Mouse (Mus musculus) heart, embryonic 16.5 days (tissue): ENCODE data around the gene Rpp25. TPM values are rescaled to one million over a fixed set of nuclear protein-coding genes. Genes with fewer than 3 reads are reported as not detected.

Source experiments
- ATAC-seq: fragments of 200-750 bp; cut with Nextera tagmentation; replicated peaks from 2 replicates; pipeline ENCODE4 v1.8.0; 2017; ENCODE audit warnings: moderate number of reproducible peaks; ENCODE audit not compliant: insufficient read depth, low FRiP score; ENCODE audit errors: extremely low read depth
- H3K27ac ChIP-seq: fragments of 300-500 bp; sonication (generic); 2 replicates; pipeline ENCODE4 v1.5.1; 2014; ENCODE audit warnings: mild to moderate bottlenecking, low read length, control low read depth, moderate library complexity
- H3K27me3 ChIP-seq: fragments of 300-500 bp; sonication (generic); 2 replicates; pipeline ENCODE4 v1.6.1; 2014; ENCODE audit warnings: low read length, mixed read lengths; ENCODE audit not compliant: control insufficient read depth, insufficient read depth
- H3K36me3 ChIP-seq: fragments of 300-500 bp; sonication (generic); 2 replicates; pipeline ENCODE4 v1.6.1; 2014; ENCODE audit not compliant: control insufficient read depth, insufficient read depth
- H3K4me1 ChIP-seq: fragments of 300-500 bp; sonication (generic); 2 replicates; pipeline ENCODE4 v1.6.1; 2014; ENCODE audit warnings: low read length, mixed read lengths; ENCODE audit not compliant: control insufficient read depth, insufficient read depth
- H3K4me2 ChIP-seq: fragments of 300-500 bp; sonication (generic); 2 replicates; pipeline ENCODE4 v1.6.1; 2014; ENCODE audit warnings: low read depth, mild to moderate bottlenecking, control low read depth, low read length
- H3K4me3 ChIP-seq: fragments of 300-500 bp; sonication (generic); 2 replicates; pipeline ENCODE4 v1.5.1; 2014; ENCODE audit warnings: mild to moderate bottlenecking, control low read depth, low read length
- H3K9ac ChIP-seq: fragments of 300-500 bp; sonication (generic); 2 replicates; pipeline ENCODE4 v1.6.1; 2014; ENCODE audit warnings: low read length, control low read depth
- H3K9me3 ChIP-seq: fragments of 300-500 bp; sonication (generic); replicated peaks from 2 replicates; pipeline ENCODE4 v1.6.1; 2016; ENCODE audit warnings: low read length; ENCODE audit not compliant: control insufficient read depth
- WGBS: fragments of 180-500 bp; shearing (Covaris S2); extraction: QIAGEN DNeasy Blood & Tissue Kit; methylation state at CpG from one replicate; pipeline ENCODE4 v1.1.7; 2014; 5-methylcytosine and 5-hydroxymethylcytosine counted together
- polyA plus RNA-seq: library from polyadenylated mRNA; unstranded; fragments of >200 nt; fragmentation: Nextera tagmentation; extraction: Ambion mirVana; gene quantifications from 2 replicates; pipeline ENCODE4 v1.2.1, GENCODE M21; 2015

Rpp25 gene
- polyA plus RNA-seq, 1 experiment from 2014 or later, result 15.9 TPM

GRCm38 (mm10) chr9:57524439-57524838 lies 20.6 kb downstream of the Rpp25 start:
- Histone ChIP-seq H3K4me2 (peak overlapping the region; percentile 40), H3K9me3 (no peaks in the 10 kb centered on the region), H3K27me3 (no peaks in the 10 kb centered on the region), H3K27ac (no peak overlapping the region), H3K36me3 (peaks cover 3% of the 10 kb centered on the region; the same call in 1 of the 2 replicates), H3K4me1 (peaks cover 32% of the 10 kb centered on the region), H3K4me3 (no peak overlapping the region), H3K9ac (peak overlapping the region; percentile 36; the same call in 1 of the 2 replicates)
- ATAC-seq, result no peak

- Histone ChIP-seq H3K9ac (no peak overlapping the region), H3K36me3 (peaks cover 9% of the 10 kb centered on the region)
- 59% methylated on average over 2 of the region's 2 CpGs for WGBS
Measured at GRCm38 (mm10) chr9:57525516-57525915, 21.7 kb downstream of the Rpp25 start.

GRCm38 (mm10) chr9:57526435-57526834 lies 22.6 kb downstream of the Rpp25 start:
- Histone ChIP-seq H3K4me3 (no peak overlapping the region), H3K9me3 (no peaks in the 10 kb centered on the region), H3K27me3 (no peaks in the 10 kb centered on the region), H3K27ac (no peak overlapping the region), H3K9ac (no peak overlapping the region), H3K4me2 (no peak overlapping the region), H3K4me1 (peaks cover 29% of the 10 kb centered on the region), H3K36me3 (peaks cover 15% of the 10 kb centered on the region)
- ATAC-seq, result no peak

More at GRCm38 (mm10) chr9:57525516-57525915, 21.7 kb downstream of the Rpp25 start:
- H3K4me1 ChIP-seq, result peaks cover 29% of the 10 kb centered on the region
- no peak for ATAC-seq
- H3K9me3 ChIP-seq, result no peaks in the 10 kb centered on the region
- H3K27ac ChIP-seq, result no peak overlapping the region
- H3K4me2 ChIP-seq, result 0 out of 2 replicates have a peak overlapping the region, but pooled peaks have one; percentile 5
- H3K27me3 ChIP-seq, result no peaks in the 10 kb centered on the region
- H3K4me3 ChIP-seq, result no peak overlapping the region

GRCm38 (mm10) chr9:57531946-57532345 lies 28.1 kb downstream of the Rpp25 start:
- Histone ChIP-seq H3K27me3 (no peaks in the 10 kb centered on the region), H3K27ac (no peak overlapping the region; the same call in 1 of the 2 replicates), H3K9ac (no peak overlapping the region), H3K36me3 (peaks cover 38% of the 10 kb centered on the region), H3K9me3 (no peaks in the 10 kb centered on the region), H3K4me3 (no peak overlapping the region), H3K4me1 (peaks cover 3% of the 10 kb centered on the region; the same call in 1 of the 2 replicates), H3K4me2 (no peak overlapping the region)
- no peak for ATAC-seq
- 57% methylated on average over 1 of the region's 1 CpGs for WGBS

GRCm38 (mm10) chr9:57536362-57536761 lies 32.5 kb downstream of the Rpp25 start:
- WGBS, result 81% methylated on average over 5 of the region's 5 CpGs
- Histone ChIP-seq H3K4me2 (peak overlapping the region; percentile 91; the same call in 1 of the 2 replicates), H3K27ac (no peak overlapping the region), H3K4me3 (no peak overlapping the region), H3K9ac (peak overlapping the region; percentile 96; the same call in 1 of the 2 replicates), H3K9me3 (no peaks in the 10 kb centered on the region), H3K36me3 (peaks cover 28% of the 10 kb centered on the region), H3K27me3 (no peaks in the 10 kb centered on the region), H3K4me1 (peaks cover 13% of the 10 kb centered on the region)
- ATAC-seq, result no peak

GRCm38 (mm10) chr9:57537044-57537727 lies 33.4 kb downstream of the Rpp25 start, which contains the start of gene Fam219b:
TSS of gene Fam219b (plus strand) at chr9:57537528.
- peak within 1 kb of the TSS; percentile 91 for H3K4me2 ChIP-seq
- H3K4me1 ChIP-seq, result peaks cover 13% of the 10 kb centered on the region
- H3K9ac ChIP-seq, result peak within 1 kb of the TSS; percentile 96
- no peaks in the 10 kb centered on the region for H3K9me3 ChIP-seq
- peak; percentile 87 for ATAC-seq
- peak within 1 kb of the TSS; percentile 86 for H3K27ac ChIP-seq
- H3K4me3 ChIP-seq, result peak within 1 kb of the TSS; percentile 94
- WGBS, result 2% methylated on average over 45 of the region's 45 CpGs
- no peaks in the 10 kb centered on the region for H3K27me3 ChIP-seq
- H3K36me3 ChIP-seq, result peaks cover 21% of the 10 kb centered on the region

GRCm38 (mm10) chr9:57537728-57538181 lies 33.9 kb downstream of the Rpp25 start:
- peak overlapping the region; percentile 86 for H3K27ac ChIP-seq
- under 1% methylated on average over 24 of the region's 24 CpGs for WGBS
- H3K9me3 ChIP-seq, result no peaks in the 10 kb centered on the region
- no peaks in the 10 kb centered on the region for H3K27me3 ChIP-seq
- H3K4me1 ChIP-seq, result peaks cover 13% of the 10 kb centered on the region
- H3K36me3 ChIP-seq, result peaks cover 17% of the 10 kb centered on the region
- H3K9ac ChIP-seq, result peak overlapping the region; percentile 96
- H3K4me2 ChIP-seq, result peak overlapping the region; percentile 91
- ATAC-seq, result peak; percentile 66
- H3K4me3 ChIP-seq, result peak overlapping the region; percentile 94

GRCm38 (mm10) chr9:57539550-57539949 lies 35.7 kb downstream of the Rpp25 start:
- no peak for ATAC-seq
- Histone ChIP-seq H3K4me2 (no peak overlapping the region), H3K27me3 (no peaks in the 10 kb centered on the region), H3K36me3 (peaks cover 25% of the 10 kb centered on the region), H3K27ac (no peak overlapping the region), H3K9me3 (no peaks in the 10 kb centered on the region), H3K9ac (no peak overlapping the region), H3K4me1 (peaks cover 13% of the 10 kb centered on the region), H3K4me3 (no peak overlapping the region)
- WGBS, result 85% methylated on average over 2 of the region's 2 CpGs

- no peak overlapping the region for H3K9ac ChIP-seq
- WGBS, result 12% methylated on average over 1 of the region's 1 CpGs
Measured at GRCm38 (mm10) chr9:57541312-57541711, 37.5 kb downstream of the Rpp25 start.

More at GRCm38 (mm10) chr9:57541312-57541711, 37.5 kb downstream of the Rpp25 start:
- no peak overlapping the region for H3K4me2 ChIP-seq
- peaks cover 13% of the 10 kb centered on the region for H3K4me1 ChIP-seq
- H3K27ac ChIP-seq, result no peak overlapping the region
- no peaks in the 10 kb centered on the region for H3K27me3 ChIP-seq
- peaks cover 36% of the 10 kb centered on the region for H3K36me3 ChIP-seq
- no peak overlapping the region for H3K4me3 ChIP-seq
- no peak for ATAC-seq
- no peaks in the 10 kb centered on the region for H3K9me3 ChIP-seq
